Mouse (Mus musculus): ENCODE results near the gene Man1a. TPM values are rescaled to one million over a fixed set of nuclear protein-coding genes. Genes with fewer than 3 reads are reported as not detected.

The Man1a gene
- polyA plus RNA-seq, 1 experiment from 2014 or later: 1.2 TPM

DNA sequence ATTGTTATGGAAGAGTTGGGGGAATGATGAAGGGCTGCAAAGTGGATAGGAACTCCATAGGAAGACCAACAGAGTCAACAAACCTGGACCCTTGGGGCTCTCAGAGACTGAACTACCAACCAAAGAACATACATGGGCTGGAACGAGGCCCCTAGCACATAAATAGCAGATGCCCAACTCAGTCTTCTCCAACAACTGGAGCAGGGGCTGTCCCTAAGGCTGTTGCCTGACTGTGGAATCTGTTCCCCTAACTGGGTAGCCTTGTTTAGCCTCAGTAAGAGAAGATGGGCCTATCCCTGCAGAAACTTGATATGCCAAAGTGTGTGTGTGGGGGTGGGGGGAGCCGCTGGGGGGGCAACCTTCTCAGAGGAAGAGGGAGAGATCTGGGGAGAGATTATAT, 73.5 kb downstream of the Man1a start:
- WGBS: 86% methylated on average over 2 of the region's 2 CpGs
- no peak overlapping the region for H3K27ac ChIP-seq
- H3K27me3 ChIP-seq: no peaks in the 10 kb centered on the region
- ATAC-seq: no peak
- no peaks in the 10 kb centered on the region for H3K36me3 ChIP-seq (ENCODE audit: poor library complexity, severe bottlenecking)
- no peak overlapping the region for H3K9ac ChIP-seq
- no peaks in the 10 kb centered on the region for H3K9me3 ChIP-seq (replicated peaks)
- H3K4me1 ChIP-seq: no peaks in the 10 kb centered on the region
- H3K4me2 ChIP-seq: no peak overlapping the region
- no peak overlapping the region for H3K4me3 ChIP-seq

DNA sequence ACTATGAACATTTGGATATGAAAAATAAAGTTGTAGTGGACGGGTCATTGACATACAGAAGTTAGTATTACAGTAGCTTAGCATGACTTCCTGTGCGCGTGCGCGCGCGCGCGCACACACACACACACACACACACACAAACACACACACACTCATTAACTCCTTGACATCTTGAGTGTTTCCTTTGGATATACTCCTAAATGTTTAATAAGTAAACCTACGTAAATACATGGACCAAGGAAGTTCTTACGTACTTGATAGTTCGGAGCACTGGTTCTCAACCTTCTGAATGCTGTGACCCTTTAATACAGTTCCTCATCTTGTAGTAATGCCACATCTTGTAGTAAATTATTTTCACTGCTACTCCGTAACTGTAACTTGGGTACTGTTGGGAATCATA, 79.1 kb downstream of the Man1a start:
- Histone ChIP-seq H3K36me3 (ENCODE audit: poor library complexity, severe bottlenecking) (no peaks in the 10 kb centered on the region), H3K4me3 (no peak overlapping the region), H3K27ac (no peak overlapping the region), H3K4me1 (no peaks in the 10 kb centered on the region), H3K4me2 (no peak overlapping the region), H3K9me3 (replicated peaks) (no peaks in the 10 kb centered on the region), H3K27me3 (no peaks in the 10 kb centered on the region), H3K9ac (no peak overlapping the region)
- ATAC-seq: no peak
- 96% methylated on average over 13 of the region's 13 CpGs for WGBS

DNA sequence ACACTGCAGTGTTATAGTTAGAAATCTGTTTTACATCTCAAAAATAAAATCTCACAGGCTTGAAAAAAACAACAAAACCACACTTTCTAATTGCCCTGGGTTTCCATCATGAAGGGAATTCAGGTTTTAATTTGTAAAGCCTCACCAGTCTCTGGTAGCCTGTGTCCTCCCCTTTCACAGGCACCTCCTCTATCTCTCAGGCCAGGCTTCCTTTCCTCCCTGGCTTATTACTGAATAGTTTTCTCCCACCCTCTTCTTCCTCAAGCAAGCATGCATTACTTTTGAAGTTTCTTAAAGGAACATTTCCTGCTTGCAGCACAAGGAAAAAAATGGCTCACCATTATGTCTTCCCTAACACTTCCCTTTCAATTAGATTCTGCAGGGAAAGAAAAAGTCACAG, 80.2 kb downstream of the Man1a start:
- no peaks in the 10 kb centered on the region for H3K9me3 ChIP-seq (replicated peaks)
- no peak overlapping the region for H3K4me3 ChIP-seq
- H3K4me2 ChIP-seq: no peak overlapping the region
- no peaks in the 10 kb centered on the region for H3K4me1 ChIP-seq
- H3K27ac ChIP-seq: no peak overlapping the region
- H3K27me3 ChIP-seq: no peaks in the 10 kb centered on the region
- H3K36me3 ChIP-seq (ENCODE audit: poor library complexity, severe bottlenecking): no peaks in the 10 kb centered on the region
- no peak; the same call in 1 of the 2 replicates for ATAC-seq
- H3K9ac ChIP-seq: no peak overlapping the region

DNA sequence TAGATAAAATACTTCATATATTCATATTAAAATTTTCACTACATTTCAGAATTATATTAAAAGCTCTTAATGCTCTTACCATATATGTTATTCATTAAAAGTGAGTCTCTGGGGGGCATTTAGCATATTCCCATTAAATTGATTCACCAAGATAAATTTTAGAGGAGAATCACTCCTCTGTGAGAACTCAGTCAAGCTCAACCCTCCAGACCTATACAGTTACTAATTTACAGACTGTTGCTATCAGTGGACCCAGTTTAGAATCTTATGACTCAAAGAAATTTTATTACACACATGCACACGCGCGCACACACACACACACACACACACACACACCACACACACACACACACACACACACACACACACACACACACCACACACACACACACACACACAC, 81.8 kb downstream of the Man1a start:
- H3K36me3 ChIP-seq (ENCODE audit: poor library complexity, severe bottlenecking): no peaks in the 10 kb centered on the region
- H3K27me3 ChIP-seq: no peaks in the 10 kb centered on the region
- H3K4me1 ChIP-seq: no peaks in the 10 kb centered on the region
- no peak overlapping the region for H3K9ac ChIP-seq
- H3K9me3 ChIP-seq (replicated peaks): no peaks in the 10 kb centered on the region
- WGBS: 97% methylated on average over 3 of the region's 3 CpGs
- no peak overlapping the region for H3K4me2 ChIP-seq
- no peak overlapping the region for H3K27ac ChIP-seq
- ATAC-seq: no peak
- H3K4me3 ChIP-seq: no peak overlapping the region

DNA sequence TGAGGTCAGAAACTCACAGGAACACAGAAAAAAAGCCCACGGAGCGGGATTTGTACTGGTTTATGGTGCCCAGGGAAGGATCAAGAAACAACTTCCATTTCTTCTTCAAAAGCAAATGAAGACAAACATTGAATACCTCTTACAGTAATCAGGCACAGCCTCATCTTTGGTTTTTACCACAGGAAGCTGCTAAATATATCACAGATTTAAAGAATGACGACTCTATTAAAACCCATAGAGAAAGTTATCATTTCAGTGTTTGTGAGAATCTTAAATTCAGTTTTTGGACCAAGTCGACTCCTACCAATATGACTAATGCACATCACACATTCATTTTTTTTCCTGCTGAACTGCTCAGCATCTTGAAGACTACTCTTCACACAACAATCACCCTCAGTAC, 86.0 kb downstream of the Man1a start:
- no peaks in the 10 kb centered on the region for H3K4me1 ChIP-seq
- no peak overlapping the region for H3K27ac ChIP-seq
- H3K9me3 ChIP-seq (replicated peaks): no peaks in the 10 kb centered on the region
- 92% methylated on average over 4 of the region's 4 CpGs for WGBS
- H3K9ac ChIP-seq: no peak overlapping the region
- no peaks in the 10 kb centered on the region for H3K36me3 ChIP-seq (ENCODE audit: poor library complexity, severe bottlenecking)
- H3K27me3 ChIP-seq: no peaks in the 10 kb centered on the region
- H3K4me3 ChIP-seq: no peak overlapping the region
- ATAC-seq: no peak
- H3K4me2 ChIP-seq: no peak overlapping the region

DNA sequence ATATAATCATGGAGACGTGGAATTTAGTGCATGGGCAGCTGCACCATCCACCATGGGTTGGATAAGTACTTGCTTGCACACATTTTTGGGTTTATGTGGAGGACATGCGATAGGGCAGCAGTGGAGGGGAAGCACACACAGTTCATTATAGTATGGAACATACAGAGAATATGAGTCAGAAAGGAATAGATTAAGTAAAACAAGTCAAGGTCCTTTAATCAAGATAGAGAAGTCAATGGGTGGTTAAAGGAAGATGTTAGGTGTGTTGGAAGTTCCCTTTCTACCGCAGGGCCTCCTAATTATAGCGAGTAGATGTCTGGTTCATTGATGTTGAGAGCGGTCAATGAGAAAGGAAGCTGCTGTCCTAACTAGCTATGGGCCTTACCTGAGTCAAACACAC, 91.5 kb downstream of the Man1a start:
- Histone ChIP-seq H3K4me3 (no peak overlapping the region), H3K27ac (no peak overlapping the region), H3K36me3 (ENCODE audit: poor library complexity, severe bottlenecking) (no peaks in the 10 kb centered on the region), H3K9me3 (replicated peaks) (no peaks in the 10 kb centered on the region), H3K27me3 (no peaks in the 10 kb centered on the region), H3K4me2 (no peak overlapping the region), H3K9ac (no peak overlapping the region), H3K4me1 (0 out of 2 replicates have a peak, but pooled peaks cover 4% of the 10 kb centered on the region)
- ATAC-seq: no peak
- WGBS: 90% methylated on average over 5 of the region's 5 CpGs

DNA sequence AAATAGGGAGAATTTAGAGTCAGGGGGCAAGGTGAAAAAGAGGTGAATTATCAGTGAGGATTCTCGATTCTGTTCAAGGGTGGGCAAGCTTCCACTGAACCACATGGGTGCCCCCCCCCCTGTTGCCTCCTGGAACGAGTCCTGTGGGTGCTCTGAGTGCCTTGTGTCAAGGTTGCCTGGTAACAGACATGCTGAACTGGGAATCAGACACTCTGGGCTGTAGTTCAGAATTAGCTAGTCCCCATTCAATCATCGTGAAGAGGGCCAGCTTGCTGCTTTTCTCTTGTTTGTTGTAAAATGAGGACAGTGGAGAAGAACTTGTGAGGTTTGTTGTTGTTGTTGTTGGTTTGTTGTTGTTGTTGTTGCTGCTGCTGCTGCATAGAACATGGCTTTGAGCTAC, 92.3 kb downstream of the Man1a start:
- Histone ChIP-seq H3K27me3 (no peaks in the 10 kb centered on the region), H3K36me3 (ENCODE audit: poor library complexity, severe bottlenecking) (no peaks in the 10 kb centered on the region), H3K9me3 (replicated peaks) (no peaks in the 10 kb centered on the region), H3K4me1 (0 out of 2 replicates have a peak, but pooled peaks cover 4% of the 10 kb centered on the region), H3K4me2 (no peak overlapping the region), H3K27ac (no peak overlapping the region), H3K9ac (no peak overlapping the region), H3K4me3 (no peak overlapping the region)
- ATAC-seq: peak; percentile 67
- 58% methylated on average over 3 of the region's 3 CpGs for WGBS

DNA sequence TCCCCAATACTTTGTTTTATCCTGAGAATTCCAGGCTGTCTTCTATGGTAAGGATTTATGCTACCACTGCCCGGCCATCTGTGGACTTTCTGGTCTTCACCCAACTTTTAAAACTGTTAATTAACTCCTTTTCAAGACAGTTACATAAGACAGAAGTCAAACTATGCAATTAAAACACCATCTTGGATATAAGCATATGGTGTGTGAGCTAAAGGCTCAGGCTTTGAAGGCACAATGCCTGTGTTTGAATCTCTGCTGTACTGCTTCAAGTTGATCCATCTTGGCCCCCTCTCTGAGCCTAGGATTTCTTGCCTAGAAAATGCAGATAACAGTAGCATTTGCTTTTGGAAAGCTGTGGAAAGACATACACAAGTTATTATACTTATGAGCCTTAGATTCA, 97.8 kb downstream of the Man1a start:
- WGBS: 74% methylated on average over 1 of the region's 1 CpGs
- no peak overlapping the region for H3K9ac ChIP-seq

GRCm38 (mm10) chr10:53974180-53974579, 102.2 kb downstream of the Man1a start:
- Histone ChIP-seq H3K4me3 (no peak overlapping the region), H3K4me1 (no peaks in the 10 kb centered on the region), H3K27ac (no peak overlapping the region), H3K9me3 (replicated peaks) (no peaks in the 10 kb centered on the region), H3K9ac (no peak overlapping the region), H3K36me3 (ENCODE audit: poor library complexity, severe bottlenecking) (no peaks in the 10 kb centered on the region), H3K4me2 (no peak overlapping the region), H3K27me3 (no peaks in the 10 kb centered on the region)
- ATAC-seq: no peak

More for the DNA sequence above, 97.8 kb downstream of the Man1a start:
- peak; percentile 93 for ATAC-seq
- no peak overlapping the region for H3K27ac ChIP-seq
- H3K4me2 ChIP-seq: no peak overlapping the region
- no peaks in the 10 kb centered on the region for H3K27me3 ChIP-seq
- no peaks in the 10 kb centered on the region for H3K36me3 ChIP-seq (ENCODE audit: poor library complexity, severe bottlenecking)
- H3K4me1 ChIP-seq: no peaks in the 10 kb centered on the region
- H3K4me3 ChIP-seq: no peak overlapping the region
- no peaks in the 10 kb centered on the region for H3K9me3 ChIP-seq (replicated peaks)

GRCm38 (mm10) chr10:53959759-53960158, 116.7 kb downstream of the Man1a start:
- no peaks in the 10 kb centered on the region for H3K36me3 ChIP-seq (ENCODE audit: poor library complexity, severe bottlenecking)
- 84% methylated on average over 3 of the region's 3 CpGs for WGBS

DNA sequence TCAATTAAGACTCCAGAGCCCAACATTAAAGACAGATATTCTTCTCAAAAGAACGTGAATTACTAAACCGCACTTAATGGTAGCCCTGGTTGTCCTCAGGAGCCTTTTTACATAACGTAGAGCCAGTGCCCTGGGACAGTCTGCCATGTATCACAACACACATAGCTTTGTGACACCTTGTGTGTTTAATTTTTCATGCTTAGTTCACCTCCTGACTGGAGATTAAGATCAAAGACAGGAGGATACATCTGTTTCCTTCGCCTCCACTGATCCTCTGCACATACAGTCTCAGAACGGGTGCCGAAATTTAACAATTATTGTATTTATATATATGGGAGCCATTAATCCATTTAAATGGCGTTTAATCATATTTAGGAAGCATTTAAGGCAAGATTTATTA, 134.8 kb downstream of the Man1a start:
- 90% methylated on average over 7 of the region's 7 CpGs for WGBS

More at GRCm38 (mm10) chr10:53959759-53960158, 116.7 kb downstream of the Man1a start:
- Histone ChIP-seq H3K27me3 (no peaks in the 10 kb centered on the region), H3K27ac (no peak overlapping the region), H3K4me3 (no peak overlapping the region), H3K9ac (no peak overlapping the region), H3K9me3 (replicated peaks) (no peaks in the 10 kb centered on the region), H3K4me2 (no peak overlapping the region), H3K4me1 (no peaks in the 10 kb centered on the region)
- no peak for ATAC-seq

GRCm38 (mm10) chr10:53938199-53938598, 138.2 kb downstream of the Man1a start:
- Histone ChIP-seq H3K4me3 (no peak overlapping the region), H3K9me3 (replicated peaks) (no peaks in the 10 kb centered on the region), H3K4me2 (no peak overlapping the region), H3K9ac (no peak overlapping the region), H3K27me3 (no peaks in the 10 kb centered on the region), H3K36me3 (ENCODE audit: poor library complexity, severe bottlenecking) (no peaks in the 10 kb centered on the region), H3K4me1 (no peaks in the 10 kb centered on the region), H3K27ac (no peak overlapping the region)
- ATAC-seq: no peak
- 90% methylated on average over 3 of the region's 3 CpGs for WGBS

More for the DNA sequence above, 134.8 kb downstream of the Man1a start:
- Histone ChIP-seq H3K4me2 (no peak overlapping the region), H3K27ac (no peak overlapping the region), H3K4me3 (no peak overlapping the region), H3K9ac (no peak overlapping the region), H3K9me3 (replicated peaks) (no peaks in the 10 kb centered on the region), H3K4me1 (no peaks in the 10 kb centered on the region), H3K27me3 (no peaks in the 10 kb centered on the region), H3K36me3 (ENCODE audit: poor library complexity, severe bottlenecking) (no peaks in the 10 kb centered on the region)
- no peak for ATAC-seq

GRCm38 (mm10) chr10:53936078-53936477, 140.3 kb downstream of the Man1a start:
- no peaks in the 10 kb centered on the region for H3K9me3 ChIP-seq (replicated peaks)
- no peak overlapping the region for H3K27ac ChIP-seq
- 86% methylated on average over 3 of the region's 3 CpGs for WGBS
- no peaks in the 10 kb centered on the region for H3K27me3 ChIP-seq
- ATAC-seq: no peak
- H3K4me2 ChIP-seq: no peak overlapping the region
- no peaks in the 10 kb centered on the region for H3K4me1 ChIP-seq
- H3K9ac ChIP-seq: no peak overlapping the region
- no peaks in the 10 kb centered on the region for H3K36me3 ChIP-seq (ENCODE audit: poor library complexity, severe bottlenecking)
- no peak overlapping the region for H3K4me3 ChIP-seq
